Mouse (Mus musculus): ENCODE results near the gene Cenpx. TPM values are rescaled to one million over a fixed set of nuclear protein-coding genes. Genes with fewer than 3 reads are reported as not detected.
A peak's percentile ranks its signal among the peaks of the same experiment; 100 is the strongest.
"Not testable (repeated sequence)": the region's sequence is repeated elsewhere in the genome, so short reads cannot be mapped to it uniquely, and the experiment has no call there.

Gene Cenpx
- 106 and 113 TPM in 2 replicates for polyA plus RNA-seq (2016; fragmentation: Nextera tagmentation; extraction: Ambion mirVana)

GRCm38 (mm10) chr11:120713580-120714518 lies at the start of gene Cenpx, which contains the start of gene Lrrc45:
Gene Cenpx (minus strand): TSS chr11:120713738.
Gene Lrrc45 (plus strand): TSS chr11:120713925.
- Histone ChIP-seq H3K9me3 (replicated peaks) (no peaks in the 10 kb centered on the region), H3K4me3 (peak within 1 kb of the TSS; percentile 53), H3K9ac (peak within 1 kb of the TSS; percentile 74), H3K27me3 (no peaks in the 10 kb centered on the region), H3K4me1 (peaks cover 25% of the 10 kb centered on the region), H3K27ac (peak within 1 kb of the TSS; percentile 70), H3K36me3 (peaks cover 53% of the 10 kb centered on the region), H3K4me2 (replicated peaks) (peak within 1 kb of the TSS; percentile 97)
- ATAC-seq (ENCODE audit: low FRiP score) = peak; percentile 97
- 4% methylated on average over 53 of the region's 53 CpGs for WGBS

- not testable (repeated sequence) for H3K4me1 ChIP-seq; ATAC-seq (ENCODE audit: low FRiP score); H3K36me3 ChIP-seq; H3K4me3 ChIP-seq; H3K4me2 ChIP-seq (replicated peaks); H3K27ac ChIP-seq
- Histone ChIP-seq H3K9ac (0 out of 2 replicates have a peak within 1 kb of the TSS, but pooled peaks have one; percentile 23), H3K9me3 (replicated peaks) (peaks cover 18% of the 10 kb centered on the region), H3K27me3 (peaks cover 17% of the 10 kb centered on the region)
- WGBS = 25% methylated on average over 14 of the region's 14 CpGs
Measured at GRCm38 (mm10) chr11:120762672-120763041, 49.1 kb upstream of the Cenpx start, which contains the start of gene Hmga1b. Gene Hmga1b (plus strand): TSS chr11:120762794.

- no peak for ATAC-seq (ENCODE audit: low FRiP score)
- Histone ChIP-seq H3K27ac (no peak overlapping the region), H3K4me3 (no peak overlapping the region), H3K4me2 (replicated peaks) (no peak overlapping the region), H3K4me1 (no peaks in the 10 kb centered on the region), H3K9ac (0 out of 2 replicates have a peak overlapping the region, but pooled peaks have one; percentile 23), H3K36me3 (no peaks in the 10 kb centered on the region), H3K9me3 (replicated peaks) (peaks cover 19% of the 10 kb centered on the region), H3K27me3 (peaks cover 17% of the 10 kb centered on the region)
- WGBS = 73% methylated on average over 14 of the region's 14 CpGs
Measured at GRCm38 (mm10) chr11:120761811-120762671, 48.5 kb upstream of the Cenpx start.

GRCm38 (mm10) chr11:120760236-120760635 lies 46.7 kb upstream of the Cenpx start:
- peaks cover 21% of the 10 kb centered on the region for H3K9me3 ChIP-seq (replicated peaks)
- peaks cover 17% of the 10 kb centered on the region for H3K27me3 ChIP-seq
- no peaks in the 10 kb centered on the region for H3K36me3 ChIP-seq
- no peak for ATAC-seq (ENCODE audit: low FRiP score)
- no peak overlapping the region for H3K9ac ChIP-seq
- no peaks in the 10 kb centered on the region for H3K4me1 ChIP-seq
- H3K27ac ChIP-seq = no peak overlapping the region
- WGBS = 91% methylated on average over 9 of the region's 9 CpGs
- H3K4me3 ChIP-seq = no peak overlapping the region
- no peak overlapping the region for H3K4me2 ChIP-seq (replicated peaks)

- H3K36me3 ChIP-seq = no peaks in the 10 kb centered on the region
- WGBS = 81% methylated on average over 4 of the region's 4 CpGs
- no peak overlapping the region for H3K4me2 ChIP-seq (replicated peaks)
- ATAC-seq (ENCODE audit: low FRiP score) = no peak
- no peak overlapping the region for H3K9ac ChIP-seq
- H3K27me3 ChIP-seq = no peaks in the 10 kb centered on the region
- no peaks in the 10 kb centered on the region for H3K9me3 ChIP-seq (replicated peaks)
- H3K4me3 ChIP-seq = no peak overlapping the region
- no peak overlapping the region for H3K27ac ChIP-seq
- no peaks in the 10 kb centered on the region for H3K4me1 ChIP-seq
Measured at GRCm38 (mm10) chr11:120751606-120752005, 38.1 kb upstream of the Cenpx start.

GRCm38 (mm10) chr11:120749430-120749829 lies 35.9 kb upstream of the Cenpx start:
- H3K9ac ChIP-seq = no peak overlapping the region
- H3K4me3 ChIP-seq = no peak overlapping the region
- ATAC-seq (ENCODE audit: low FRiP score) = no peak
- H3K27me3 ChIP-seq = 0 out of 2 replicates have a peak, but pooled peaks cover 3% of the 10 kb centered on the region
- H3K4me1 ChIP-seq = no peaks in the 10 kb centered on the region
- H3K9me3 ChIP-seq (replicated peaks) = no peaks in the 10 kb centered on the region
- H3K27ac ChIP-seq = no peak overlapping the region
- 64% methylated on average over 8 of the region's 8 CpGs for WGBS
- no peaks in the 10 kb centered on the region for H3K36me3 ChIP-seq
- no peak overlapping the region for H3K4me2 ChIP-seq (replicated peaks)

GRCm38 (mm10) chr11:120747974-120748373 lies 34.4 kb upstream of the Cenpx start:
- H3K4me1 ChIP-seq = no peaks in the 10 kb centered on the region
- no peak overlapping the region for H3K27ac ChIP-seq
- no peak for ATAC-seq (ENCODE audit: low FRiP score)
- H3K9me3 ChIP-seq (replicated peaks) = no peaks in the 10 kb centered on the region
- H3K9ac ChIP-seq = no peak overlapping the region
- no peak overlapping the region for H3K4me3 ChIP-seq
- H3K4me2 ChIP-seq (replicated peaks) = no peak overlapping the region
- no peaks in the 10 kb centered on the region for H3K36me3 ChIP-seq
- 84% methylated on average over 4 of the region's 4 CpGs for WGBS
- 0 out of 2 replicates have a peak, but pooled peaks cover 3% of the 10 kb centered on the region for H3K27me3 ChIP-seq

- no peak overlapping the region for H3K4me3 ChIP-seq
- no peak for ATAC-seq (ENCODE audit: low FRiP score)
- H3K27ac ChIP-seq = no peak overlapping the region
- 0 out of 2 replicates have a peak, but pooled peaks cover 3% of the 10 kb centered on the region for H3K27me3 ChIP-seq
- no peaks in the 10 kb centered on the region for H3K36me3 ChIP-seq
- H3K9ac ChIP-seq = no peak overlapping the region
- no peaks in the 10 kb centered on the region for H3K9me3 ChIP-seq (replicated peaks)
- no peaks in the 10 kb centered on the region for H3K4me1 ChIP-seq
- no peak overlapping the region for H3K4me2 ChIP-seq (replicated peaks)
- 81% methylated on average over 7 of the region's 7 CpGs for WGBS
Measured at GRCm38 (mm10) chr11:120744121-120744701, 30.7 kb upstream of the Cenpx start.

- Histone ChIP-seq H3K27ac (no peak overlapping the region), H3K9ac (no peak overlapping the region), H3K4me2 (replicated peaks) (no peak overlapping the region), H3K27me3 (0 out of 2 replicates have a peak, but pooled peaks cover 3% of the 10 kb centered on the region), H3K4me1 (no peaks in the 10 kb centered on the region), H3K9me3 (replicated peaks) (no peaks in the 10 kb centered on the region), H3K36me3 (no peaks in the 10 kb centered on the region), H3K4me3 (no peak overlapping the region)
- no peak for ATAC-seq (ENCODE audit: low FRiP score)
- WGBS = 90% methylated on average over 5 of the region's 5 CpGs
Measured at GRCm38 (mm10) chr11:120740981-120741380, 27.4 kb upstream of the Cenpx start.

- H3K4me2 ChIP-seq (replicated peaks) = no peak overlapping the region
Measured at GRCm38 (mm10) chr11:120736424-120736823, 22.9 kb upstream of the Cenpx start.

GRCm38 (mm10) chr11:120733521-120733920 lies 20.0 kb upstream of the Cenpx start:
- H3K27me3 ChIP-seq = peaks cover 22% of the 10 kb centered on the region
- H3K9me3 ChIP-seq (replicated peaks) = no peaks in the 10 kb centered on the region
- 0 out of 2 replicates have a peak, but pooled peaks cover 5% of the 10 kb centered on the region for H3K4me1 ChIP-seq
- ATAC-seq (ENCODE audit: low FRiP score) = no peak
- no peak overlapping the region for H3K4me3 ChIP-seq
- no peak overlapping the region for H3K9ac ChIP-seq
- WGBS = 67% methylated on average over 6 of the region's 6 CpGs
- H3K4me2 ChIP-seq (replicated peaks) = no peak overlapping the region
- no peaks in the 10 kb centered on the region for H3K36me3 ChIP-seq
- no peak overlapping the region for H3K27ac ChIP-seq

More at GRCm38 (mm10) chr11:120736424-120736823, 22.9 kb upstream of the Cenpx start:
- Histone ChIP-seq H3K4me3 (no peak overlapping the region), H3K27ac (no peak overlapping the region), H3K36me3 (no peaks in the 10 kb centered on the region), H3K27me3 (peaks cover 5% of the 10 kb centered on the region), H3K9me3 (replicated peaks) (no peaks in the 10 kb centered on the region), H3K4me1 (no peaks in the 10 kb centered on the region), H3K9ac (no peak overlapping the region)
- 75% methylated on average over 6 of the region's 6 CpGs for WGBS
- ATAC-seq (ENCODE audit: low FRiP score) = no peak

Data from hindbrain, embryonic 12.5 days (tissue).